Mouse (Mus musculus) megakaryocyte, embryonic 14.5 days (primary cell): ENCODE measurements around the gene Wipf1.

Experiments used
- FLI1 ChIP-seq: IDR thresholded peaks from 2 replicates; pipeline ENCODE4 v1.6.1; 2012; ENCODE audit warnings: low read length, inconsistent platforms, mixed read lengths
- GATA1 ChIP-seq: IDR thresholded peaks from 3 replicates; pipeline ENCODE4 v1.6.1; 2012; ENCODE audit warnings: mixed read lengths, low read length, inconsistent platforms, borderline replicate concordance

- TF ChIP-seq GATA1 (no peak), FLI1 (no peak)
Observed at GRCm38 (mm10) chr2:73404442-73404841, 125.1 kb downstream of the Wipf1 start.
